Mouse (Mus musculus) adrenal gland, adult 2 months (tissue): ENCODE results near the gene Perm1. TPM values are rescaled to one million over a fixed set of nuclear protein-coding genes. Genes with fewer than 3 reads are reported as not detected.

Experiments
- DNase-seq: peaks from one replicate; pipeline ENCODE4 v3.0.0; 2021
- microRNA-seq, 2 experiments: library from miRNA; unstranded; fragments of <30 nt; microRNA quantifications; one replicate each; pipeline ENCODE4 v1.2.0; 2021
- polyA plus RNA-seq: library from polyadenylated mRNA; depleted of rRNA; stranded (reverse); fragments of >200 nt; gene quantifications from 2 replicates; pipeline ENCODE4 v1.2.3, GENCODE M21; 2012; rRNA removed
- total RNA-seq, 2 experiments: library from RNA; stranded (reverse); gene quantifications; 2 replicates each; pipeline ENCODE4 v1.2.3; 2021

Gene Perm1
- total and polyA plus RNA-seq, 3 experiments = 2.4 to 10.2 (median 3.9) TPM

GRCm38 (mm10) chr4:156249567-156249966 lies 33.9 kb downstream of the Perm1 start:
- DNase-seq = no peak

GRCm38 (mm10) chr4:156251081-156251480 lies 35.4 kb downstream of the Perm1 start:
- no peak for DNase-seq

- no peak for DNase-seq
Observed at GRCm38 (mm10) chr4:156252140-156252539, 36.5 kb downstream of the Perm1 start.

GRCm38 (mm10) chr4:156252619-156253018 lies 37.0 kb downstream of the Perm1 start:
- DNase-seq = no peak

GRCm38 (mm10) chr4:156253043-156253442 lies 37.4 kb downstream of the Perm1 start:
- no peak for DNase-seq

- DNase-seq = no peak
Observed at GRCm38 (mm10) chr4:156254361-156255077, 38.9 kb downstream of the Perm1 start.

- no peak for DNase-seq
Observed at GRCm38 (mm10) chr4:156255078-156255839, 39.6 kb downstream of the Perm1 start, which contains the start of gene Samd11. TSS of gene Samd11 (minus strand) at chr4:156255657.

Small RNA genes lying within 50 kb of the gene (microRNA-seq; reads per million reads assigned to microRNA genes)
- 1.8 to 3.7 reads per million in 2 experiments for gene Mir7658

Other genes starting within 250 kb of the Perm1 start
- 1 to 10 TPM; 5.1 to 8.5 TPM for gene B3galt6, start 223.2 kb upstream of the Perm1 start, total RNA-seq
- 14.7 and 18.3 TPM in 2 replicates for gene B3galt6, start 223.2 kb upstream of the Perm1 start, polyA plus RNA-seq
- 100 to 1,000 TPM; 260 to 282 TPM for gene Sdf4, start 223.0 kb upstream of the Perm1 start, total RNA-seq
- gene Sdf4, start 223.0 kb upstream of the Perm1 start, polyA plus RNA-seq = 47.5 and 50.7 TPM in 2 replicates
- gene Tnfrsf4, start 202.0 kb upstream of the Perm1 start, total RNA-seq = 1 to 10 TPM in 1 of 2 experiments, under 1 TPM in 1; 0.61 to 1.2 TPM
- gene Tnfrsf4, start 202.0 kb upstream of the Perm1 start, polyA plus RNA-seq = 4.4 and 5.0 TPM in 2 replicates
- under 1 TPM in 1 of 2 experiments, not detected in 1; 0.38 TPM for gene Tnfrsf18, start 189.7 kb upstream of the Perm1 start, total RNA-seq
- 0.30 and 0.61 TPM in 2 replicates for gene Tnfrsf18, start 189.7 kb upstream of the Perm1 start, polyA plus RNA-seq
- gene Ttll10, start 156.5 kb upstream of the Perm1 start, total RNA-seq = under 1 TPM in 1 of 2 experiments, not detected in 1; 0.21 TPM
- 0.13 and 0.19 TPM in 2 replicates for gene Ttll10, start 156.5 kb upstream of the Perm1 start, polyA plus RNA-seq
- gene 9430015G10Rik, start 105.9 kb upstream of the Perm1 start, total RNA-seq = 1 to 10 TPM; 5.7 to 9.6 TPM
- 14.6 and 15.6 TPM in 2 replicates for gene 9430015G10Rik, start 105.9 kb upstream of the Perm1 start, polyA plus RNA-seq
- under 1 TPM; 0.17 TPM for gene Rnf223, start 85.4 kb upstream of the Perm1 start, total RNA-seq
- gene Rnf223, start 85.4 kb upstream of the Perm1 start, polyA plus RNA-seq = 0.34 and 0.46 TPM in 2 replicates
- 10 to 100 TPM; 23.2 to 34.1 TPM for gene Agrn, start 18.4 kb upstream of the Perm1 start, total RNA-seq
- 39.3 and 46.4 TPM in 2 replicates for gene Agrn, start 18.4 kb upstream of the Perm1 start, polyA plus RNA-seq
- 1 to 10 TPM; 4.3 to 5.4 TPM for gene Isg15, start 15.1 kb upstream of the Perm1 start, total RNA-seq
- gene Isg15, start 15.1 kb upstream of the Perm1 start, polyA plus RNA-seq = 9.1 and 12.1 TPM in 2 replicates
- 1 to 10 TPM; 2.7 to 7.2 TPM for gene AW011738, start 12.6 kb upstream of the Perm1 start, total RNA-seq
- 1.7 and 2.6 TPM in 2 replicates for gene AW011738, start 12.6 kb upstream of the Perm1 start, polyA plus RNA-seq
- 10 to 100 TPM; 18.7 to 23.9 TPM for gene Plekhn1, start 19.0 kb downstream of the Perm1 start, total RNA-seq
- 62.2 and 69.6 TPM in 2 replicates for gene Plekhn1, start 19.0 kb downstream of the Perm1 start, polyA plus RNA-seq
- 10 to 100 TPM; 42.6 to 47.2 TPM for gene Noc2l, start 20.1 kb downstream of the Perm1 start, total RNA-seq
- 46.6 and 60.3 TPM in 2 replicates for gene Noc2l, start 20.1 kb downstream of the Perm1 start, polyA plus RNA-seq
- 1 to 10 TPM; 1.7 to 2.2 TPM for gene Samd11, start 39.8 kb downstream of the Perm1 start, total RNA-seq
- 2.2 and 2.9 TPM in 2 replicates for gene Samd11, start 39.8 kb downstream of the Perm1 start, polyA plus RNA-seq
- gene Vmn2r-ps159, start 115.2 kb downstream of the Perm1 start, total RNA-seq = not detected
- gene Vmn2r-ps159, start 115.2 kb downstream of the Perm1 start, polyA plus RNA-seq = not detected in 2 replicates